Mouse (Mus musculus) forebrain, postnatal 0 days (tissue): ENCODE data around the gene Ccng2. TPM values are rescaled to one million over a fixed set of nuclear protein-coding genes. Genes with fewer than 3 reads are reported as not detected.
A peak's percentile ranks its signal among the peaks of the same experiment; 100 is the strongest.

ENCODE experiments used
- ATAC-seq: fragments of 200-750 bp; cut with Nextera tagmentation; 2 replicates; pipeline ENCODE4 v1.8.0; 2017; ENCODE audit warnings: mild to moderate bottlenecking, moderate library complexity
- DNase-seq: peaks from one replicate; pipeline ENCODE4 v3.0.0-alpha.2; 2015
- H3K27ac ChIP-seq: fragments of 300-500 bp; sonication (generic); 2 replicates; pipeline ENCODE4 v1.5.1; 2014; ENCODE audit warnings: low read depth, mild to moderate bottlenecking, antibody characterized with exemption, low read length, moderate library complexity, mixed read lengths
- H3K27me3 ChIP-seq: fragments of 300-500 bp; sonication (generic); 2 replicates; pipeline ENCODE4 v1.6.1; 2014; ENCODE audit warnings: mild to moderate bottlenecking, low read length, mixed read lengths; ENCODE audit not compliant: insufficient read depth
- H3K36me3 ChIP-seq: fragments of 300-500 bp; sonication (generic); 2 replicates; pipeline ENCODE4 v1.6.1; 2014; ENCODE audit warnings: mild to moderate bottlenecking, moderate library complexity; ENCODE audit not compliant: insufficient read depth
- H3K4me1 ChIP-seq: fragments of 300-500 bp; sonication (generic); 2 replicates; pipeline ENCODE4 v1.6.1; 2014; ENCODE audit warnings: antibody characterized with exemption; ENCODE audit not compliant: insufficient read depth
- H3K4me2 ChIP-seq: fragments of 300-500 bp; sonication (generic); 2 replicates; pipeline ENCODE4 v1.6.1; 2014; ENCODE audit warnings: low read depth, mild to moderate bottlenecking, moderate library complexity
- H3K4me3 ChIP-seq: fragments of 300-500 bp; sonication (generic); 2 replicates; pipeline ENCODE4 v1.5.1; 2014; ENCODE audit warnings: low read depth, low read length, mixed read lengths
- H3K9ac ChIP-seq: fragments of 300-500 bp; sonication (generic); 2 replicates; pipeline ENCODE4 v1.6.1; 2014; ENCODE audit warnings: mild to moderate bottlenecking
- H3K9me3 ChIP-seq: fragments of 300-500 bp; sonication (generic); 2 replicates; pipeline ENCODE4 v1.6.1; 2016; ENCODE audit warnings: low read length
- CTCF ChIP-seq: sonication (generic); IDR thresholded peaks from 2 replicates; pipeline ENCODE4 v1.5.1; 2016; ENCODE audit warnings: antibody characterized with exemption, control low read depth, low read depth
- WGBS: fragments of 180-500 bp; shearing (Covaris S2); extraction: QIAGEN DNeasy Blood & Tissue Kit; methylation state at CpG from one replicate; pipeline ENCODE4 v1.1.7; 2014; 5-methylcytosine and 5-hydroxymethylcytosine counted together
- polyA plus RNA-seq: library from polyadenylated mRNA; unstranded; fragments of >200 nt; fragmentation: Nextera tagmentation; extraction: Ambion mirVana; gene quantifications from 2 replicates; pipeline ENCODE4 v1.2.1, GENCODE M21; 2015
- total RNA-seq: library from RNA; depleted of rRNA; stranded (reverse); fragments of >200 nt; gene quantifications from 2 replicates; pipeline ENCODE4 v1.2.3, GENCODE M21; 2014; rRNA removed

Ccng2 gene
- 73.4 and 82.9 TPM in 2 replicates for total RNA-seq
- 47.7 and 49.7 TPM in 2 replicates for polyA plus RNA-seq

GRCm38 (mm10) chr5:93266883-93267704 lies at the start of gene Ccng2:
TSS of gene Ccng2 (plus strand) at chr5:93267257.
- no peaks in the 10 kb centered on the region for H3K27me3 ChIP-seq
- peak within 1 kb of the TSS; percentile 54 for H3K4me2 ChIP-seq
- peak within 1 kb of the TSS; percentile 97 for H3K27ac ChIP-seq
- DNase-seq (peak; percentile 99), ATAC-seq (peak; percentile 97)
- no peaks in the 10 kb centered on the region for H3K9me3 ChIP-seq
- H3K4me1 ChIP-seq, result peaks cover 6% of the 10 kb centered on the region
- H3K9ac ChIP-seq, result peak within 1 kb of the TSS; percentile 97
- WGBS, result 2% methylated on average over 54 of the region's 54 CpGs
- peaks cover 14% of the 10 kb centered on the region for H3K36me3 ChIP-seq
- peak within 1 kb of the TSS; percentile 97 for H3K4me3 ChIP-seq
- peak; percentile 37 for TF ChIP-seq CTCF

- H3K27ac ChIP-seq, result no peak overlapping the region
- H3K4me3 ChIP-seq, result no peak overlapping the region
- 89% methylated on average over 3 of the region's 3 CpGs for whole genome bisulfite sequencing
- H3K27me3 ChIP-seq, result no peaks in the 10 kb centered on the region
- H3K36me3 ChIP-seq, result no peaks in the 10 kb centered on the region
- no peak overlapping the region for H3K9ac ChIP-seq
- no peaks in the 10 kb centered on the region for H3K9me3 ChIP-seq
- ATAC-seq (no peak), DNase-seq (no peak)
- no peak for TF ChIP-seq CTCF
- H3K4me1 ChIP-seq, result no peaks in the 10 kb centered on the region
- H3K4me2 ChIP-seq, result no peak overlapping the region
Observed at GRCm38 (mm10) chr5:93218375-93218774, 48.7 kb upstream of the Ccng2 start.

- Histone ChIP-seq H3K9ac (no peak overlapping the region), H3K27me3 (no peaks in the 10 kb centered on the region), H3K27ac (no peak overlapping the region), H3K36me3 (no peaks in the 10 kb centered on the region), H3K4me1 (no peaks in the 10 kb centered on the region), H3K4me3 (no peak overlapping the region), H3K9me3 (no peaks in the 10 kb centered on the region), H3K4me2 (no peak overlapping the region)
- WGBS, result 50% methylated on average over 3 of the region's 3 CpGs
- no peak for TF ChIP-seq CTCF
- ATAC-seq (no peak), DNase-seq (no peak)
Observed at GRCm38 (mm10) chr5:93221661-93222060, 45.4 kb upstream of the Ccng2 start.

- no peaks in the 10 kb centered on the region for H3K4me1 ChIP-seq
- no peak for TF ChIP-seq CTCF
- no peak overlapping the region for H3K4me2 ChIP-seq
- no peak overlapping the region for H3K4me3 ChIP-seq
- 85% methylated on average over 2 of the region's 2 CpGs for WGBS
- H3K27ac ChIP-seq, result no peak overlapping the region
- ATAC-seq (no peak), DNase-seq (no peak)
- H3K27me3 ChIP-seq, result no peaks in the 10 kb centered on the region
- no peaks in the 10 kb centered on the region for H3K36me3 ChIP-seq
- no peaks in the 10 kb centered on the region for H3K9me3 ChIP-seq
- H3K9ac ChIP-seq, result no peak overlapping the region
Observed at GRCm38 (mm10) chr5:93224549-93224948, 42.5 kb upstream of the Ccng2 start.

GRCm38 (mm10) chr5:93227157-93227556 lies 39.9 kb upstream of the Ccng2 start:
- WGBS, result 95% methylated on average over 3 of the region's 3 CpGs
- TF ChIP-seq CTCF, result no peak
- no peaks in the 10 kb centered on the region for H3K27me3 ChIP-seq
- DNase-seq, result no peak
- H3K4me3 ChIP-seq, result no peak overlapping the region
- H3K36me3 ChIP-seq, result no peaks in the 10 kb centered on the region
- H3K9ac ChIP-seq, result no peak overlapping the region
- H3K4me1 ChIP-seq, result no peaks in the 10 kb centered on the region
- H3K4me2 ChIP-seq, result no peak overlapping the region
- no peak overlapping the region for H3K27ac ChIP-seq
- ATAC-seq, result no peak
- no peaks in the 10 kb centered on the region for H3K9me3 ChIP-seq

- DNase-seq (no peak), ATAC-seq (no peak)
- Histone ChIP-seq H3K4me1 (no peaks in the 10 kb centered on the region), H3K4me3 (no peak overlapping the region), H3K27ac (no peak overlapping the region), H3K36me3 (no peaks in the 10 kb centered on the region), H3K9ac (no peak overlapping the region), H3K27me3 (no peaks in the 10 kb centered on the region), H3K4me2 (no peak overlapping the region), H3K9me3 (no peaks in the 10 kb centered on the region)
- WGBS, result 72% methylated on average over 2 of the region's 2 CpGs
- no peak for TF ChIP-seq CTCF
Observed at GRCm38 (mm10) chr5:93229527-93229926, 37.5 kb upstream of the Ccng2 start.

- no peak overlapping the region for H3K27ac ChIP-seq
- TF ChIP-seq CTCF, result no peak
- no peaks in the 10 kb centered on the region for H3K9me3 ChIP-seq
- no peak overlapping the region for H3K9ac ChIP-seq
- H3K4me1 ChIP-seq, result no peaks in the 10 kb centered on the region
- ATAC-seq, result no peak
- H3K36me3 ChIP-seq, result no peaks in the 10 kb centered on the region
- H3K27me3 ChIP-seq, result no peaks in the 10 kb centered on the region
- no peak overlapping the region for H3K4me3 ChIP-seq
- no peak for DNase-seq
- 72% methylated on average over 3 of the region's 3 CpGs for WGBS
- H3K4me2 ChIP-seq, result no peak overlapping the region
Observed at GRCm38 (mm10) chr5:93231721-93232120, 35.3 kb upstream of the Ccng2 start.
